Mouse (Mus musculus) liver, embryonic 11.5 days (tissue): ENCODE results near the gene Me1. TPM values are rescaled to one million over a fixed set of nuclear protein-coding genes. Genes with fewer than 3 reads are reported as not detected.

Experiments used
- ATAC-seq: fragments of 200-750 bp; cut with Nextera tagmentation; replicated peaks from 2 replicates; pipeline ENCODE4 v1.8.0; 2017; ENCODE audit warnings: moderate number of reproducible peaks, mild to moderate bottlenecking, moderate TSS enrichment, moderate library complexity; ENCODE audit not compliant: low FRiP score
- DNase-seq: peaks from one replicate; pipeline ENCODE4 v3.0.0-alpha.2; 2017; ENCODE audit warnings: low spot score
- H3K27ac ChIP-seq: fragments of 300-500 bp; sonication (generic); 2 replicates; pipeline ENCODE4 v1.5.1; 2014; ENCODE audit warnings: mild to moderate bottlenecking, low read depth, low read length, control low read depth
- H3K27me3 ChIP-seq: fragments of 300-500 bp; sonication (generic); replicated peaks from 2 replicates; pipeline ENCODE4 v1.6.1; 2014; ENCODE audit warnings: low read length, mixed read lengths; ENCODE audit not compliant: control insufficient read depth, insufficient read depth
- H3K36me3 ChIP-seq: fragments of 300-500 bp; sonication (generic); 2 replicates; pipeline ENCODE4 v1.6.1; 2014; ENCODE audit warnings: mild to moderate bottlenecking, low read length, moderate library complexity, mixed read lengths; ENCODE audit not compliant: control insufficient read depth, insufficient read depth
- H3K4me1 ChIP-seq: fragments of 300-500 bp; sonication (generic); replicated peaks from 2 replicates; pipeline ENCODE4 v1.6.1; 2014; ENCODE audit warnings: low read length, mixed read lengths; ENCODE audit not compliant: control insufficient read depth, insufficient read depth
- H3K4me2 ChIP-seq: fragments of 300-500 bp; sonication (generic); 2 replicates; pipeline ENCODE4 v1.6.1; 2014; ENCODE audit warnings: mild to moderate bottlenecking, control low read depth, moderate library complexity
- H3K4me3 ChIP-seq: fragments of 300-500 bp; sonication (generic); 2 replicates; pipeline ENCODE4 v1.5.1; 2014; ENCODE audit warnings: low read depth, low read length, control low read depth
- H3K9ac ChIP-seq: fragments of 300-500 bp; sonication (generic); 2 replicates; pipeline ENCODE4 v1.6.1; 2014; ENCODE audit warnings: low read depth, low read length, control low read depth
- H3K9me3 ChIP-seq: fragments of 300-500 bp; sonication (generic); 2 replicates; pipeline ENCODE4 v1.6.1; 2016; ENCODE audit warnings: low read length, inconsistent platforms, mixed read lengths; ENCODE audit not compliant: control insufficient read depth
- WGBS: fragments of 180-500 bp; shearing (Covaris S2); extraction: QIAGEN DNeasy Blood & Tissue Kit; methylation state at CpG from one replicate; pipeline ENCODE4 v1.1.7; 2014; 5-methylcytosine and 5-hydroxymethylcytosine counted together
- polyA plus RNA-seq: library from polyadenylated mRNA; unstranded; fragments of >200 nt; fragmentation: Nextera tagmentation; extraction: Ambion mirVana; gene quantifications from 2 replicates; pipeline ENCODE4 v1.2.1, GENCODE M21; 2014

Gene Me1
- polyA plus RNA-seq, 1 experiment from 2014 or later, result 7.7 TPM

DNA sequence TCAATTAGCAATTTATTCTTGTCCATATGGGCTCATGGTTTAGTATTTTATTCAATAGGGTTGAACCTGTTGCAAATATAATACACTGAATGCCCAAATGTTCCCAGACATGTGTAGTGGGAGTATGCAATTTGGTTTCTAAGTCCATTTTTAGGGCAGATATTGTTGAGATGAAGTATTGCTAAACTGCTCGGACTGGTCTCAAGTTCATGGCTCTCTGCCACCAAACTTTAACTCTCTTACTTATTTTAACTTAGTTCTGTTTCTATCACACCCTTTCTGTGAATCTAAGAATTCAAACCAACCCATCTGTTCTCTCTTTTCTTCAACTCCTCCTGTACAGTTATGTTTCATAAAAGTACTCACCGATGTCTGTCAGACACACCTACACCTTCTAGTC is 35.4 kb downstream of the Me1 start:
- H3K27me3 ChIP-seq, result no peaks in the 10 kb centered on the region
- no peaks in the 10 kb centered on the region for H3K9me3 ChIP-seq
- H3K27ac ChIP-seq, result no peak overlapping the region
- H3K4me3 ChIP-seq, result no peak overlapping the region
- no peak for DNase-seq
- no peak overlapping the region for H3K9ac ChIP-seq
- H3K4me2 ChIP-seq, result no peak overlapping the region
- no peaks in the 10 kb centered on the region for H3K4me1 ChIP-seq
- H3K36me3 ChIP-seq, result no peaks in the 10 kb centered on the region
- no peak for ATAC-seq
- 88% methylated on average over 2 of the region's 2 CpGs for WGBS

DNA sequence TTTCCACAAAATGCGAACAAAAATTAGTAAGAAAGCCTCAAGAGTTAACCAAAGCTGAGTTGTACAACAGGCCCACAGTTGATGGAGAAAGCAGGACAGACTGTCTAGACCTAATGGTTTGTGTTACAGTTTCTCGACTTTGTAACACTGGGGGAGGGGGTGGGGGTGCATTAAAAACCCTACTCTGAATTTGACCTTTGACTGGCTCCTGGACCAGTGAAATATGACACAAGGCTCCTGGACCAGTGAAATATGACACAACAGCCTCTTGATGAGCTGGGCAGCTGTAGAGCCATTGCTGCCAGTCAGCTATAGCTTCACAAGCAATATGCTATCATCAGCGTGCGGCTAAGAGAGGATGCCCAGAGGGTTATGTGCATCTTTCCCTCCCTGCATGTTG is 37.4 kb downstream of the Me1 start:
- H3K4me3 ChIP-seq, result no peak overlapping the region
- H3K27ac ChIP-seq, result no peak overlapping the region
- no peaks in the 10 kb centered on the region for H3K27me3 ChIP-seq
- ATAC-seq (no peak), DNase-seq (no peak)
- no peaks in the 10 kb centered on the region for H3K4me1 ChIP-seq
- 81% methylated on average over 4 of the region's 4 CpGs for whole genome bisulfite sequencing
- H3K36me3 ChIP-seq, result no peaks in the 10 kb centered on the region
- no peaks in the 10 kb centered on the region for H3K9me3 ChIP-seq
- H3K4me2 ChIP-seq, result no peak overlapping the region
- H3K9ac ChIP-seq, result no peak overlapping the region

DNA sequence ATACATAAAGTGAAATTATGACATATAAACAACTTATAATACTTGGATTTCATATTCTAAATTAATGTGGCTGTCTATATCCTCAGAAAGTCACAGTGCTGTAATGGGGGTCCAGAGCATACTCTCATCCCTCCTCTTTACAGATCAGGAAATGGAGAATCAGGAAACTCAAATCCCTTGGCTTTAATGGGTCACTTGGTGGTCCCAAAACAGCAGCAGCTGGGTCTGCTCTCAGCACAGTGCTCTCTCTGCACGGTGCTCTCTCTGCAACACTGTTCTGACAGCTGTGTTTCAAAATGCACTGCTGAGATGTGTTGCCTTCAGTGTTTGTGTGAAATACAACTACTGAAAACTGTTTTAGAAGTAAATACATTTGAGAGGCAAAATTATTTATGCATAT is 43.6 kb downstream of the Me1 start:
- ATAC-seq, result no peak

DNA sequence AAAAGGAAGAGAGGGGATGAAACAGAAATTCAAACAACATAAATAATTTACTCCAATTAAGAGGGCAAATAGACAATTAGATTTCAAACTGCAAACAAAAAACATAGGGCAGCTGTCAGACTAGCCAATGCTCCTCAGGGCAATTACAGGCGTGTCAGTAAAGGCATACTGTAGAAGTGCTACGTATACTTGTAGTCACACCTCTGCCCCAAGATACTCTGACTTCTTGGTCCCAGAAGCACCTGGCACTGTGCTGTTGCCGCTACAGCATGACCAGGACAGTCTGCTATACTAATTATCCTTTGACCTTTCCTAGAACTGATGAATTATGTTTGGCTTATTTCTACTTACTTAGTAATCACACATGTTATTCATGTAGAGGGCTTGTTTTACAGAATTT is 44.5 kb downstream of the Me1 start:
- no peak for DNase-seq
- H3K9ac ChIP-seq, result no peak overlapping the region
- no peaks in the 10 kb centered on the region for H3K4me1 ChIP-seq
- no peak overlapping the region for H3K4me3 ChIP-seq
- H3K27ac ChIP-seq, result no peak overlapping the region
- WGBS, result 86% methylated on average over 3 of the region's 3 CpGs
- no peak for ATAC-seq
- no peak overlapping the region for H3K4me2 ChIP-seq
- no peaks in the 10 kb centered on the region for H3K36me3 ChIP-seq
- H3K9me3 ChIP-seq, result no peaks in the 10 kb centered on the region
- no peaks in the 10 kb centered on the region for H3K27me3 ChIP-seq

More for the DNA sequence above, 43.6 kb downstream of the Me1 start:
- Histone ChIP-seq H3K36me3 (no peaks in the 10 kb centered on the region), H3K4me2 (no peak overlapping the region), H3K4me3 (no peak overlapping the region), H3K9ac (no peak overlapping the region), H3K27ac (no peak overlapping the region), H3K27me3 (no peaks in the 10 kb centered on the region), H3K4me1 (no peaks in the 10 kb centered on the region), H3K9me3 (no peaks in the 10 kb centered on the region)
- 63% methylated on average over 1 of the region's 1 CpGs for WGBS
- no peak for DNase-seq

DNA sequence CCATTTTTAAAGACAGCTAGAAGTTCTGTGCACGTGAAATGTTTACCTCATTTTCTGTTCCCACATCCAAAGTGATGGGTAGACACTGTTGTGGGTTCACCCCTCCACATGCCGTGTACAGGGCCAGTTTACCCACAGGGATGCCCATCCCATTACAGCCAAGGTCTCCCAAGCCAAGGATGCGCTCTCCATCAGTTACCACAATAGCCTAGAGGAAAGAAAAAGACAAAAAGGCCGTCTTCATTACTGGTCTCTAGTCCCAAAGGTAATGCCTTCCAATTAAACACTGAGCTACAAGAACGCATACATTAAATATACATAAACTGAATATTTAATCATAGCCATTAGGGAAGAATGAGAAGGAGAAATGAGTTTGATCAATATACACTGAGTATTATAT is 44.9 kb downstream of the Me1 start:
- DNase-seq (no peak), ATAC-seq (no peak)
- Histone ChIP-seq H3K9ac (no peak overlapping the region), H3K9me3 (no peaks in the 10 kb centered on the region), H3K36me3 (no peaks in the 10 kb centered on the region), H3K27ac (no peak overlapping the region), H3K4me2 (no peak overlapping the region), H3K27me3 (no peaks in the 10 kb centered on the region), H3K4me1 (no peaks in the 10 kb centered on the region), H3K4me3 (no peak overlapping the region)
- 83% methylated on average over 5 of the region's 5 CpGs for WGBS

DNA sequence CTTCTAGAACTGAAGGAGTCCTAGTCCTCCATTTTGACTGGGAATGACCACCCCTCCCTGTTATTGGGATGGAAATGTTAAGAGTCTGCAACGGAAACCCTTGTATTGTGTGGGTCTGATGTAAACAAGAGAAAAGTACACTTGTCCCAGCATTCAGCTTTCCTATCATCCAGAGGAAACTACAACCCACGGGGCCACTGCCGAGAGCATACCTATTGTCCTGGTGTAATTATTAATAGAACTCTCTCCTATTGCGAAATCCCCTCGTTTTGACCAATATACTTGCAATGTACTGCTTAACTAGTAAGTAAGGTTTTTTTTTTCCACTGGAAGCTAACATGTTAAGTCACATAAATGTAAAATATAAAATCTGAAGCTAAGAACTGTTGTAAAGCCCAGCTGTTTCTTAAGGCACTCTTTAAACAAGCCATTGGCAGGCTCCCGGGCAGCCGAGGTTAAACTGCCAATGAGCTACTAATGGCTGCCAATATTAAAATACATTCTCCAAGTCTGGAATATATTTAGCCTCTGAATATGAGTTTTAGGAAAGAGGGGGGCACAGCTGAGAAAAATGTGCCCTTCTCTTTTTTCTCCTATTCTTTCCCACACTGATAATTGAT is 47.7 kb downstream of the Me1 start:
- Histone ChIP-seq H3K27me3 (no peaks in the 10 kb centered on the region), H3K9ac (no peak overlapping the region), H3K4me2 (no peak overlapping the region), H3K36me3 (no peaks in the 10 kb centered on the region), H3K4me1 (no peaks in the 10 kb centered on the region), H3K4me3 (no peak overlapping the region), H3K9me3 (no peaks in the 10 kb centered on the region), H3K27ac (no peak overlapping the region)
- no peak for DNase-seq
- ATAC-seq, result no peak
- 60% methylated on average over 7 of the region's 7 CpGs for WGBS

DNA sequence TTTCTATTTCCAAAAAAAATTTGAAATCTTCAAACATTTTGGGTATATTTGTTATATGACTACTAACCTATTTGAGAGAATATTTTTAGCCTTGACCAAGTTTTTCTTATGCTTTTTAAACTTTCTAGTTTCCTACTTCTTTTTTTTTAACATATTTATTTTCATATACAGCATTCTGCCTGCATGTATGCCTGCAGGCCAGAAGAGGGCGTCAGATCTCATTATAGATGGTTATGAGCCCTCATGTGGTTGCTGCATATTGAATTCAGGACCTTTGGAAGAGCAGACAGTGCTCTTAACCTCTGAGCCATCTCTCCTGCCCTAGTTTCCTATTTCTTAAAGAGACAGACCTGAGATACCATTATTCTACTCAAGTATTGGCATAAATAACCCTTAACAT is 48.9 kb downstream of the Me1 start:
- Histone ChIP-seq H3K9me3 (no peaks in the 10 kb centered on the region), H3K36me3 (no peaks in the 10 kb centered on the region), H3K27me3 (no peaks in the 10 kb centered on the region), H3K9ac (no peak overlapping the region), H3K27ac (no peak overlapping the region), H3K4me3 (no peak overlapping the region), H3K4me1 (no peaks in the 10 kb centered on the region), H3K4me2 (no peak overlapping the region)
- ATAC-seq, result no peak
- no peak for DNase-seq
- 5% methylated on average over 1 of the region's 1 CpGs for WGBS

DNA sequence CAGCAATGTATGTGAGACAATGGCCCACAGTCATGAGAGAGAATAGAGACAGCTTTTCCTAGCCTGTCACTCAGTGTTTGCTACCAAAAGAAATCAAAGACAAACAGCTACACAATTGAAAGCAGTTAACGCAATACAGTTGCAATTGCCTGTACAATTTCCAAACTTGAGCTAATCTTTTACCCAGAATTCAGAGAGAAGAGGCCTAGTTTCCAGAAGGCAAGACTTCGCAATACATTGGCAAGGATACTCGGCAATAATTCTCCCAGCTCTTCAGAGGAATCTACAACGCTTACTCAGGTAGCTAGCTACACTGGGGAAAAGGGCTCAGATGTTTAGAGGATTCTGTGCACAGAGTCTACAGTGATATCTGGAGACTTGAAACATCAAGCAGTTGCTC is 52.3 kb downstream of the Me1 start:
- WGBS, result 92% methylated on average over 4 of the region's 4 CpGs
- H3K4me3 ChIP-seq, result no peak overlapping the region
- no peak overlapping the region for H3K27ac ChIP-seq
- H3K4me1 ChIP-seq, result no peaks in the 10 kb centered on the region
- DNase-seq (no peak), ATAC-seq (no peak)
- no peak overlapping the region for H3K9ac ChIP-seq
- no peaks in the 10 kb centered on the region for H3K36me3 ChIP-seq
- H3K9me3 ChIP-seq, result no peaks in the 10 kb centered on the region
- no peak overlapping the region for H3K4me2 ChIP-seq
- H3K27me3 ChIP-seq, result no peaks in the 10 kb centered on the region

DNA sequence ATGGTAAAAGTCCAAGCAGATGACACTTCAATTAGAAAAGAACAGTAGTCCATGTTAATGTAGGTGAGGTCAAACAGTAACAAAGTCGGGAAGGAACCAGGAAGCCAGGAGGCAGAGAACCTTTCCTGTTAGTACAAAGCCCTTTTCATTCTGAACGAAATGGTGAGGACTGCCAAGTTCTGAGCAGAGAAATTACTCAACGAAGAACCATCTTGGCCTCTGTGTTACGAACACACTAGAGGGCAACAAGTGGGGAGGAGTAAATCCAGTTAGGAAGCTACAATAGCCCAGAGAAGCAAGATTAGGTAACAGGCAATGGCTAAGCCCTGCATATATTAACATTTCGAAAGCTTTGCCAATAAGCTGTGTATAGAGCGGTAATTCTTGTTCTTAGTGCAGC is 57.0 kb downstream of the Me1 start:
- ATAC-seq (no peak), DNase-seq (no peak)
- Histone ChIP-seq H3K36me3 (no peaks in the 10 kb centered on the region), H3K27me3 (no peaks in the 10 kb centered on the region), H3K9ac (no peak overlapping the region), H3K4me1 (no peaks in the 10 kb centered on the region), H3K27ac (no peak overlapping the region), H3K4me3 (no peak overlapping the region), H3K9me3 (no peaks in the 10 kb centered on the region), H3K4me2 (no peak overlapping the region)
- 76% methylated on average over 6 of the region's 6 CpGs for WGBS
